Mouse (Mus musculus) embryonic fibroblast, embryonic 13.5 days (primary cell): ENCODE results near the gene Gm10306.

Source experiments
- CTCF ChIP-seq: IDR thresholded peaks from 2 replicates; pipeline ENCODE4 v1.5.1; 2011; ENCODE audit warnings: mild to moderate bottlenecking, control low read depth, low read length, moderate library complexity, borderline replicate concordance; ENCODE audit not compliant: insufficient read depth
- POLR2A ChIP-seq: IDR thresholded peaks from 2 replicates; pipeline ENCODE4 v1.6.1; 2011; ENCODE audit warnings: low read depth, mild to moderate bottlenecking, control low read depth, low read length, moderate library complexity

DNA sequence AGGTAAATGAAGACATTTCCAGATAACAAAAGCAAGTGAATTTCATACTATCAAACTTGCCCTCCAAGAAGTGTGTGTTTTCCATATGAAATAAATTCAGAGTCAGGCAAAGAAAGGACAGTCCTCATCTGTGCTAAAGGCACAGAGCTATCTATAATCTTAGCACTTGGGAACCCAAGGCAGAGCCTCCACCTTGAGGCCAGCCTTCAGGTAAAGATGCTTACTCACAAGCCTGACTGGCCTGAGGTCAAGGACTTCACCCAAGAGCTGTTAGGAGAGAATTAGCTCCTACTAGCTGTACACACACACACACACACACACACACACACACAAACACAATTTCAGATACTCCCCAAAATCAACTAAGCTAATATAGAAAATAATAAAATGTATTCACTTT is 36.4 kb downstream of the Gm10306 start:
- no peak for TF ChIP-seq POLR2A
- no peak for TF ChIP-seq CTCF
